Mouse (Mus musculus): ENCODE results near the gene Cox6a1.
A peak's percentile ranks its signal among the peaks of the same experiment; 100 is the strongest.
"Not testable (repeated sequence)": the region's sequence is repeated elsewhere in the genome, so short reads cannot be mapped to it uniquely, and the experiment has no call there.

Cox6a1 gene

GRCm38 (mm10) chr5:115348546-115349224 lies at the start of gene Cox6a1:
Gene Cox6a1, minus strand, starts transcription at chr5:115348981.
- DNase-seq = peak; percentile 99

GRCm38 (mm10) chr5:115397839-115398780 lies 49.3 kb upstream of the Cox6a1 start:
- DNase-seq = peak in 1 of 2 experiments; percentile 13

DNA sequence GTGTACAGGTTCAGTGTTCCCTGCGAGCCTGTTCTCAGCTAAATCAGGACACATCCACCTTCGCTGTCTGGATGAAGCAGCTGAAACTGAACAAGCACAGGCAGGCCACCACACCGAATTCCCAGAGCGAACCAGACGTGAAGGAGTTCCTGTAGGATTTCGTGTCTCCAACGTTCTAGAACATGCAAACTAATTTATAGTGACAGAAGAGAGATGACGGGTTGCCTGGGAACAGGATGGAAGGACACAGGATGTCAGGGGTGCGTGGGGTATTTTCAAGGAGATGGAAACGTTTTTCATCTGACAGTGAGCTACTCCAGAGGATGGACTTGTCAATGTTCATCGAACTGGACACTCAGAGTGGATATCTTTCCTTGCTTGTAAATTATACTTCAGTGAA lies 47.9 kb upstream of the Cox6a1 start:
- no peak for DNase-seq

- DNase-seq = no peak
These were observed 46.1 kb upstream of the Cox6a1 start for GRCm38 (mm10) chr5:115394836-115395235.

GRCm38 (mm10) chr5:115394223-115394622 lies 45.4 kb upstream of the Cox6a1 start:
- DNase-seq = no peak

GRCm38 (mm10) chr5:115392969-115393368 lies 44.2 kb upstream of the Cox6a1 start:
- DNase-seq = no peak

- no peak for DNase-seq
These were observed 43.2 kb upstream of the Cox6a1 start for GRCm38 (mm10) chr5:115391935-115392334.

DNA sequence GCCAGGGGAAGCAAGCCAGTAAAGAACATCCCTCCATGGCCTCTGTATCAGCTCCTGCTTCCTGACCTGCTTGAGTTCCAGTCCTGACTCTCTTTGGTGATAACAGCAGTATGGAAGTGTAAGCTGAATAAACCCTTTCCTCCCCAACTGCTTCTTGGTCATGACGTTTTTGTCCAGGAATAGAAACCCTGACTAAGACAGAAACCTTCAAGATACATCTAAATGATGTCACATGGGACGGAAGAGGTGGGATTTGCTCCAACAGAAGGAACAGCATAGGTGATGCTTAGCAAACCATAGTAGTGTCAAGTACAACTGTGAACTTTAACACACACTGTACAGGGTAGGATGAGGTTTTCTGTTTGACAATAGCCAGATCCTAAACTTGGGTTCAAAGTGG lies 30.1 kb upstream of the Cox6a1 start:
- DNase-seq = not testable (repeated sequence)

- no peak for DNase-seq
These were observed 26.7 kb upstream of the Cox6a1 start for GRCm38 (mm10) chr5:115375436-115375835.

DNA sequence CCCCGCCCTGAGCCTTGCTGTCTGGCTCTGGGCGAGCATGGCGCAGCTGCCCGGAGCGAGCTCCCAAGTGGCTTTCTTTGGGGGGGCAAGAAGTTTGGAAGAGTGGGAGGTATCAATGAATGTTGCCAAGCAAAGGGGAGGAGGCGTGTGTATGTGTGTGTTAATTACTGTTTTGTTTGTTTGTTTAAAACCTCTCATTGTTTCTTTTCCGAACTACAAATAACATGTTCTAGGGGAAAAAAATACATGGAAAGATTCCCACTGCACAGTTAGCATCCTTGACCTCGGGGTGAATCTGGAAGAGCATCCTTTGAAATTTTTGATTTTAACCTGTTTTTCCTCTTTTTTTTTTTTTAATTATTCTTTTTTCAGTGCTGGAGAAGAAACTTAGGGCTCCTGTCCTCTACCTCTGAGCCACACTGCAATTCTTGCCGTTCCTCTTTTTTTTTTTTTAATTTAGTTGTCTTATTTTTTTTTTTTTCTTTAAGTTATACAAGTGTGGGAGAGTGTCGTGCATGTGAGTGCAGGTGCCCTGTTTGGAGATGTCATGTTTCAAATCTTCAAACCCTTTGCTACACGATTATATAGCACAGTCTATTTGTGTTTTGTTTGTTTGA lies 25.5 kb upstream of the Cox6a1 start:
- no peak for DNase-seq

GRCm38 (mm10) chr5:115373441-115374203 lies 24.8 kb upstream of the Cox6a1 start:
- no peak for DNase-seq

- peak in 1 of 2 experiments; percentile 15 for DNase-seq
These were observed 23.0 kb upstream of the Cox6a1 start for GRCm38 (mm10) chr5:115371736-115372135.

DNA sequence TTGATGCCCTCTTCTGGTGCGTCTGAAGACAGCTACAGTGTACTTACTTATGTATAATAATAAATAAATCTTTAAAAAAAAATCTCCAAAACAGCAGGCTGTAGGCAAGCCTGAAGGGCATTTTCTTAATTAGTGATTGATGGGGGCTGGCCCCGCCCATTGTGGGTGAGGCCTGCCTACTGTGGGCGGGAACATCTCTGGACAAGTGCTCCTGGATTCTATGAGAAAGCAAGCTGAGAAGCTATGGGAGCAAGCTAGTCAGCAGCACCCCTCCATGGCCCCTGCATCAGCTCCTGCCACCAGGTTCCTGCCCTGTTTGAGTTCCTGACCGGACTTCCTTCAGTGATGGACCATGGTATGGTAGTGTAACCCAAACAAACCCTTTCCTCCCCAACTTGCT lies 16.0 kb upstream of the Cox6a1 start:
- DNase-seq = no peak

DNA sequence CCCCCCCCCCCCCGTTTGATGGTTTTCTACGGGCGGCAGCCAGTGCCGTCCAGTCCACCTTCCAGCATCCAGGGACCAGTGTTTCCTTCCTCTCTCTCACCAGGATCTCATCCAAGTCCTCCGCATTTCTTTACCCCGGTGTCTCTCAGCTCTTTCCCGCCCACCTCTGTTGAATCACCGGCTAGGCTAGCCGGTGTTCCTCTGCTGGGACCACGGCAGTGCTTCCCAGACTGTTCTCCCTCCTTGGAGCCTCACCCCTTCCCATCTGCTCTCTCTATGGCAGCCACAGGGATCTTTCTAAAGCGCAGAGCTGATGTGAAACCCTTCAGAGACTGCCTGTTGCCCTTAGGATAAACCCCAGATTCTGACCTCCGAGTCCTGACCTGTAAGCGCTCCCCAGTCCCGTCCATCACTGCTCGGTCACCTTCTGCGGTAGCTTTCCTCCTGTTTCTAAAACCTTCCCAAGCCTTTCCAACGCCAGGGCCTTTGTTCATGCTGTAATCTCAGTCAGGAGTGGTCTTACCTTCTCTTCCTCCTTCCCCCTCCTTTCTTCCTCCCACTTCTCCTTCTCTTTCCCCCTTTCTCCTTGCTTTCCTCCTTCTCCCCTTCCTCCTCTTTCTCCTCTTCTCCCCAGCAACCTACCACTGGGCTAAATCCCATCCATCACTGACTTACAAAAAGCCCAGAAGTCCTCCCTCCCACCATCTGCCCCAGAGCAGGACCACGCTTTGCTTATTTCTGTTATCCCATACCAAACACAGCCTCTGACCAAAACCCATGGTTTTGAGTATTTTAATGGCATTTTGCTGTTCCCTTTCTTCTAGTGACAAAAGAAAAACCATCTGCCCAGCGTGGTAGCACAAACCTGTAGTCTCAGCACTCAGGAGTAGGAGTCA lies 14.3 kb upstream of the Cox6a1 start:
- DNase-seq = no peak

DNA sequence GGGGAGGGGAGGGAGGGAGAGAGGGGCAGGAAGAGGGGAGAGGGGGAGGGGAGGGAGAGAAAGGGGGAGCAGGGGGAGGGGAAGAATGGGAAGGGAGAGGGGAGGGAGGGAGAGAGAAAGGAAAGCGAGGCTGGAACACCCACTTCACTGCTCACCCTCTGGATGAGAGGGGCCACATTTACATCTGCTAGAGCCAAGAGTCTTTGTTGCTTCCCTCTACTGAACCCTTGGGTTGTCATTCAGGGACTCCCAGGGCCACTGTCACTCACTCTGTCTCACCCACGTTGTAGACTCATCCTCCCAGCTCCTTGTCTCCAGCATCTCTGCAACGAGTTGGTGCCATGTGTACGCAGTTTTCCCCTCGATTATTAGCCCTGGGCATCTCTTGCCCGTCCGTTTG lies 13.4 kb upstream of the Cox6a1 start:
- DNase-seq = no peak

DNA sequence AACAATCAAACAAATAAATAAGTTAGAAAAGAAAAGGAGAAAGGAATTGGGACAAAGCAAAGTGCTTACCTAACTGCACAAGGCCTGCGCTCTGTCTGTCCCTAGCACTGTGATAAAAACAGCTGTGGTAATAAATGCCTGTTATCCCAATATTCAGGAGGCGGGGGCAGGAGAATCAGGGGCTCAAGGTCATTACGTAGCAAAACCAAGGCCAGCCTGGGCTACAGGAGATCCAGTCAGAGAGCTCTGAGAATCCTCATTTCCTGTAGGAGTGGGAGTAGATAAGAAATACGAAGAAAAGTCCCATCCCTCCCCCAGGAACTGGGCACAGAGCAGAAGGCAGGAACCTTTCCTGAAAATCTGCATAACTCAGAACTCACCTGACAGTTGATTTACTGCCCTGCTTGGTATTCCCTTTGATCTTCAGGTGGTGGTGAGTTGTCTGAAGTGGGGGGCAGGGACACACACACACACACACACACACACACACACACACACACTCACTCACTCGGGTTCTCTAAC lies 11.1 kb upstream of the Cox6a1 start:
- no peak for DNase-seq

DNA sequence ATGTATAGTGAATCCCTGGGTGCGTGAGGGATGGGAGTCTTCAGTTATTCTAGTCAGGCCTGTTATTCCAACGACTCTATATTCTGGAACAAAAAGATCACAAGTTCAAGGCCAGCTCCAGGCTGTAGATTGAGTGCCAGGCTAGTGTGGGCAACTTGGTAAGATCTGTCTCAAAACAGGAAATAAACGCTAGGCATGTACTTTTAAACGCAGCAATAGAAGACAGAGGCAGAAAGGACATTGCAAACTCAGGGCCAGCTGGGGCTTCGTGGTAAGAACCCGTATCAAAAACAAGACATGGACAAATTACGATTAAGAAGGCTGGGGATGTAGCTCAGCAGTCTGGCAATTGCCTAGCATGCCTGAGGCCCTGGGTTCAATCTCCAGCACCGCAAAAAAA lies 10.7 kb upstream of the Cox6a1 start:
- DNase-seq = no peak

GRCm38 (mm10) chr5:115358872-115359271 lies 10.1 kb upstream of the Cox6a1 start:
- peak; percentile 81 to 93 for DNase-seq

DNA sequence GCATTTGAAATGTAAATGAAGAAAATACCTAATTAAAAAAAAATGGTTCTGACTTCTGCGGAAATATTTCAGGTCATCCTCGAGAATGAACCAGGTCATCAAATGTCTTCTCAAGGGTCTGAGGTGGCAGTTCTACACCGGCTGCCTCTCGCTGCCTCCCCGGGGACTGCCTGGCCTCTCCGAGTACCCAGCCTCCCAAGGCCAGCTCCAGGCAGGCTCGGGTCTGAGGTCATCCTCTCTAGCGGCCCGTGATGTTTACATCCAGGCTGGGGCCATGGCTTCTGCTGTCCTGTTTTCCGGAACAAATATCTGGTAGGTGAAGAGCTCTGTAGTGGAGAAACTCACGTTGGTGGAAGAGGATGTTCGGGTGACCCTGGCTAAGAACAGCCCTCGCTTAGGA lies 6.3 kb upstream of the Cox6a1 start:
- no peak for DNase-seq

DNA sequence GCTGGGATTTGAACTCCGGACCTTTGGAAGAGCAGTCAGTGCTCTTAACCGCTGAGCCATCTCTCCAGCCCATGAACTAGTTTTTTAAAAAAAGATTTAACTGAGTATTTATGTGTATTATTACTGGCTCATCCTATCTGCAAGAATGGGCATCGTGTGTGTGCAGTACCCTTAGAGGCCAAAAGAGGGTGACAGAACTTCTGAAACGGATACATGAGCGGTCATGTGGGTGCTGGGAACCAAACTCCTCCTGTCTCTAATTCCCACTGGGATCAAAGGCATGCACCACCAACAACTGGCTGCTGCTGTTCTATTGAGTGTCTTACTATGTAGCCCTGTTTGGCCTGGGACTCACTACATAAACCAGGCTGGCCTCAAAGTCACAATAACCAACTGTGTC lies 2.6 kb upstream of the Cox6a1 start:
- no peak for DNase-seq

DNA sequence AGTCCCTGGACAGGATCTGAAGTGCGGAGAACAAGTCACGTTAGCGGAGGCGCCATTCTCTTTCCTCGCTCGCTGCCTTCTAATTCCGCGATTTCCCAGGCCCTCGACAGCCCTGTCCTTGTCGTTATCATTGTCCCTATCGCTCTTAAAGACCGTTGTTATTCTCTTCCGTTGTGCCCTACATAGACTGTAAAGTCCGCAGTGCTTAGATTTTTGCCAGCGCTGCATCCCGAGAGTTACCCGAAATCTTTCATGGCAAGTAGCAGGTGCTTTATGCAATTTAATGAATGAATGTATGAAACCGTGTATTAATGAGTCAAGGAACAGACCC lies 409 bp upstream of the Cox6a1 start:
- no peak for DNase-seq

- peak; percentile 89 to 93 for DNase-seq
These were observed 1.2 kb downstream of the Cox6a1 start for GRCm38 (mm10) chr5:115347564-115347963.

Measured in kidney, postnatal 36 days (tissue).